Mouse (Mus musculus) midbrain, embryonic 11.5 days (tissue): Measurements from ENCODE around the gene Tex38. TPM values are rescaled to one million over a fixed set of nuclear protein-coding genes. Genes with fewer than 3 reads are reported as not detected.

Source experiments
- ATAC-seq: fragments of 200-750 bp; cut with Nextera tagmentation; 2 replicates; pipeline ENCODE4 v1.8.0; 2017; ENCODE audit warnings: moderate TSS enrichment, moderate library complexity; ENCODE audit not compliant: low FRiP score
- DNase-seq: peaks from one replicate; pipeline ENCODE4 v3.0.0; 2015; ENCODE audit warnings: low spot score; ENCODE audit errors: missing footprints
- H3K27ac ChIP-seq: fragments of 300-500 bp; sonication (generic); 2 replicates; pipeline ENCODE4 v1.5.1; 2014; ENCODE audit warnings: low read depth, low read length
- H3K27me3 ChIP-seq: fragments of 300-500 bp; sonication (generic); 2 replicates; pipeline ENCODE4 v1.6.1; 2014; ENCODE audit warnings: mild to moderate bottlenecking, low read length, moderate library complexity, mixed read lengths; ENCODE audit not compliant: control insufficient read depth, insufficient read depth
- H3K36me3 ChIP-seq: fragments of 300-500 bp; sonication (generic); 2 replicates; pipeline ENCODE4 v1.6.1; 2014; ENCODE audit warnings: mild to moderate bottlenecking, low read length, moderate library complexity, mixed read lengths; ENCODE audit not compliant: control insufficient read depth, insufficient read depth
- H3K4me1 ChIP-seq: fragments of 300-500 bp; sonication (generic); 2 replicates; pipeline ENCODE4 v1.6.1; 2014; ENCODE audit warnings: low read length; ENCODE audit not compliant: control insufficient read depth, insufficient read depth
- H3K4me2 ChIP-seq: fragments of 300-500 bp; sonication (generic); 2 replicates; pipeline ENCODE4 v1.6.1; 2014; ENCODE audit warnings: mild to moderate bottlenecking, moderate library complexity
- H3K4me3 ChIP-seq: fragments of 300-500 bp; sonication (generic); 2 replicates; pipeline ENCODE4 v1.5.1; 2014; ENCODE audit warnings: low read depth, low read length
- H3K9ac ChIP-seq: fragments of 300-500 bp; sonication (generic); 2 replicates; pipeline ENCODE4 v1.6.1; 2014; ENCODE audit warnings: low read length
- H3K9me3 ChIP-seq: fragments of 300-500 bp; sonication (generic); 2 replicates; pipeline ENCODE4 v1.6.1; 2016; ENCODE audit warnings: low read length; ENCODE audit not compliant: control insufficient read depth
- WGBS: fragments of 180-500 bp; shearing (Covaris S2); extraction: QIAGEN DNeasy Blood & Tissue Kit; methylation state at CpG from one replicate; pipeline ENCODE4 v1.1.7; 2014; 5-methylcytosine and 5-hydroxymethylcytosine counted together
- polyA plus RNA-seq: library from polyadenylated mRNA; unstranded; fragments of >200 nt; fragmentation: Nextera tagmentation; extraction: Ambion mirVana; gene quantifications from 2 replicates; pipeline ENCODE4 v1.2.1, GENCODE M21; 2014

The Tex38 gene
- polyA plus RNA-seq, result 0.41 TPM in 1 of 2 replicates, not detected in the other

DNA sequence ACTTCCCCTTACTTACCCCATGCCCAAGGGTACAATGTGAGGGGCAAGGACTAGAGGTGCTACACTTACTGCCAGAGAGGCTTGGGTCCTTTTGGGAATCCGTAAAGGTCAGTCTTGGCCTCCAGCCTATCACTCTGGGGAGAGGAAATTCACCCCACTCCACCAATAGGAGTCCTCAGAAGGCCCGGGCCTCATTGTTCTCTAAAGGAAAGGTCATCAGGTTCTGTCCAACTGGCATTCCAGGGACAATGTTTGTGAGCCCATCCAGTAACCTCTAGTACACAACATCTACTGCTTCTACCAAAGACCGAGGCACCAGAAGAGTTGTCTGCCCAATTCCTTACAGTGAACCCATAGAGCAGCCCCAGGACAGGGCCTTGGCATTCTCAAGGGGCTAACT lies at the start of gene Tex38:
Tex38 (minus strand) TSS at position 101 of the 400 bp plus-strand sequence.
- no peaks in the 10 kb centered on the region; the same call in 1 of the 2 replicates for H3K36me3 ChIP-seq
- H3K27ac ChIP-seq, result no peak within 1 kb of the TSS
- H3K27me3 ChIP-seq, result no peaks in the 10 kb centered on the region
- ATAC-seq (no peak), DNase-seq (no peak)
- H3K4me2 ChIP-seq, result no peak within 1 kb of the TSS
- 93% methylated on average over 3 of the region's 3 CpGs for WGBS
- no peaks in the 10 kb centered on the region for H3K9me3 ChIP-seq
- peaks cover 5% of the 10 kb centered on the region for H3K4me1 ChIP-seq
- H3K9ac ChIP-seq, result no peak within 1 kb of the TSS
- no peak within 1 kb of the TSS for H3K4me3 ChIP-seq

DNA sequence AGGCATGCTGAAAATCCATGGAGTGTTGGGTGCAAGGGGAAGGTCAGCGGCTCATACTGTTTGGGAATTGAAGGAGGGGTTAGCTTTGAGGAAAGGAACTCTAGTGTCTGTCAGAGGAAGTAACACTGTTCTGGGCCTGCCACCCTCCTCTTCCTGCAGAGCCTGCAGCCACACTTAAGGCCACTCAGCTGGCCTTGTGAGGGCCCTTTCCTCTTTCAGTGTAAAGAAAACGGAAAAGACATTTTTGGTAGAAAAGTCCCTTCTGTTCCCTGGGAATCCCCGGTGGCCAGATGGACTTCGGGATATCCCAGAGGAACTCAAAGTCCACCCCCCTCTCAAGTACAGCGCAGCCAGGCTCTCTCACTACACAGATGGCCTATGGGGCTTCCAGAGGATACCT lies 49.7 kb upstream of the Tex38 start:
- no peak overlapping the region for H3K9ac ChIP-seq
- ATAC-seq (no peak), DNase-seq (no peak)
- no peaks in the 10 kb centered on the region for H3K9me3 ChIP-seq
- no peak overlapping the region for H3K4me2 ChIP-seq
- H3K27ac ChIP-seq, result no peak overlapping the region
- no peaks in the 10 kb centered on the region for H3K36me3 ChIP-seq
- WGBS, result 88% methylated on average over 5 of the region's 5 CpGs
- H3K4me3 ChIP-seq, result no peak overlapping the region
- H3K4me1 ChIP-seq, result peaks cover 3% of the 10 kb centered on the region
- H3K27me3 ChIP-seq, result no peaks in the 10 kb centered on the region

DNA sequence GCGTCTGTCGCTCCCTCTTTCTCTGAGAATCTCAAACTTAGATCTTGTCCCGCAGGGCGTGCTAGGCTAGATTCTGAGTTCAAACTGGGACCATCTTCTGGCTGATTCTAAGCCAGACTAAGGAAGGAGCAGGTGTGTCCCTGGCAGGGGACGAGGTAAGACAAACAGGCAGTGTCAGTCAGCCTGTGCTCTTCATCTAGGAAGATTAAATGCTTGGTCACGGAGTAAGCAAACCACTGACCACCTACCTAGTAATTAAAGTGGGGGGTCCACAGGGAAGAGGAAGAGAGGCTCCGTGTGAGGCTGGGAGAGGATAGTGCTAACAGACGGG lies 47.7 kb upstream of the Tex38 start:
- peak overlapping the region; percentile 91 for H3K4me2 ChIP-seq
- H3K9ac ChIP-seq, result peak overlapping the region; percentile 77
- no peak; the same call in 1 of the 2 replicates for ATAC-seq
- WGBS, result 7% methylated on average over 8 of the region's 8 CpGs
- H3K9me3 ChIP-seq, result no peaks in the 10 kb centered on the region
- H3K4me3 ChIP-seq, result peak overlapping the region; percentile 75
- no peaks in the 10 kb centered on the region for H3K27me3 ChIP-seq
- no peak overlapping the region for H3K27ac ChIP-seq
- no peak for DNase-seq
- H3K36me3 ChIP-seq, result no peaks in the 10 kb centered on the region
- peaks cover 3% of the 10 kb centered on the region for H3K4me1 ChIP-seq

DNA sequence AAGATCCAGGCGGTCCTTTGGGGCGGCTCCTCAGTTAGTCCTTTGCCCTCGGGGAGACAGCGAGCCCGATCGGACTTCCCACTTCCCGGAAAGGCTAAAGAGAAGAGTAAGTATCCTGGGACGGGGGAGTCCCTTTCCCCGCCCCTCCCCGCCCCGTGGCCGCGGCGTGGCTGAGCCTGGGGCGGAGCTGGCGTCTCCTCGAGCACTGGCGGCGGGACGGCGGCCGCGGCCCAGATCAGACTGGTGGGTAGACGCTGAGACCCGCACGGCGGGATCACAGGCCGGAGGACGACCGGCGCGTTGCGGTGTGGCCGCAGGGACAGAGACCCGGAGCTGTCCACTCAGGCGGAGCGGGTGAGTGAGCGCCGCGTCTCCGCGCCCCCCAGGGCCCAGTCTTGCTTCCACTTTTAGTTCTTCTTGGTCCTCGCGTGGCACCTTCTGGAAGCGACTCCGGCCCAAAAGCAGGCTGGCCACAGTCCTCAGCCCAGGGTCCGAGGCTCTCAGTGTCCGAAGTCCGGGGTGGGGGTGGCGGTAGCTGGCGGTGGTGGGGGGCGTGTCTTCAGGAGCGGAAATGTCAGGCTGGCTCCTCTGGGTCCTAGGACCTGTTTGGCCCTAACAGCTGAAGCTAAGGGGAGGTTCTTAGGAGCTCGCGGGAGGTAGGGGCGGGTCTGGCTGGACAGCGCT lies 47.2 kb upstream of the Tex38 start, which contains the start of gene Mob3c:
Mob3c (plus strand) TSS at position 205 of the 684 bp plus-strand sequence.
- peak within 1 kb of the TSS; percentile 77 for H3K9ac ChIP-seq
- peaks cover 3% of the 10 kb centered on the region for H3K4me1 ChIP-seq
- H3K27me3 ChIP-seq, result no peaks in the 10 kb centered on the region
- peak within 1 kb of the TSS; percentile 91 for H3K4me2 ChIP-seq
- no peaks in the 10 kb centered on the region for H3K36me3 ChIP-seq
- H3K4me3 ChIP-seq, result peak within 1 kb of the TSS; percentile 75
- H3K9me3 ChIP-seq, result no peaks in the 10 kb centered on the region
- peak within 1 kb of the TSS; percentile 55 for H3K27ac ChIP-seq
- ATAC-seq (peak; percentile 93), DNase-seq (peak; percentile 97)
- under 1% methylated on average over 56 of the region's 57 CpGs for WGBS

DNA sequence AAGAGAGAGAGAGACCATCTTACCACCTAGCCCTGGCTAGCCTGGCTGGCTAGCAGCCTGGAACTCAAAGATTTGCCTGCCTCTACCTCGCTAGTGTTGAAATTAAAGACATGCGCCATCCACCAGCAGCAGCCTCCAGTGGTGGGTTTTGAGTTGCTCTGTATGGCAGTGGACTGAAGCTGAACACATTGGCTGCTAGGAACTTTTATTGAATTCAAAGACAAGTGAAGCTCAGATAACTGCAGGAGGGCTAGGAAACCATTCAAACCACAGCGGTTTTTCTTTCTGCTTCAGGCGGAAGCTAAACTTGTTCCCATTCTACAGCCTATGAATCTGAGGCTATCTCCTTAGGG lies 46.7 kb upstream of the Tex38 start:
- no peak for DNase-seq
- Histone ChIP-seq H3K4me3 (peak overlapping the region; percentile 75), H3K4me2 (peak overlapping the region; percentile 91), H3K9ac (peak overlapping the region; percentile 77), H3K27ac (0 out of 2 replicates have a peak overlapping the region, but pooled peaks have one; percentile 55), H3K4me1 (peaks cover 3% of the 10 kb centered on the region), H3K27me3 (no peaks in the 10 kb centered on the region), H3K36me3 (no peaks in the 10 kb centered on the region), H3K9me3 (no peaks in the 10 kb centered on the region)
- ATAC-seq, result no peak
- WGBS, result 6% methylated on average over 4 of the region's 4 CpGs

DNA sequence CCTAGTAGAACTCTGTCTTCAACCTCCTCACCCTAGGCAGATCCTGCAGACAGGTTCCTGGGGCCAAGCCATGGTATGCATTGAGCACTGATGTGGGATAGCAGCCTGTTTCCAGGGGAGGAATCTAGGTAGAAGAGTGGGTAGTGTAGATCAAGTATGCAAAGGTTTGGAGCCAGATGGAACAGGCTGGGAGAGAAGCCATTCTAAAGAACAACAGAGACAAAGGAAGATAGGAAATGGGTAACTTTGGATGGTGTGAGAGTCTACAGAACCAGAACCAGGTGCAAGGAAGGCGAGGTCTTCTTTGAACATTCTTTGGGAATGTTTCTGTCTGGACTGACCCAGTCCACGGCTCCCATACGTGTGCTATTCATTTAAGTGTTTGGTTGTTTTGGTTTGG lies 46.2 kb upstream of the Tex38 start:
- no peaks in the 10 kb centered on the region for H3K9me3 ChIP-seq
- H3K4me2 ChIP-seq, result peak overlapping the region; percentile 91; the same call in 1 of the 2 replicates
- H3K4me1 ChIP-seq, result peaks cover 3% of the 10 kb centered on the region
- ATAC-seq (no peak), DNase-seq (no peak)
- no peak overlapping the region; the same call in 1 of the 2 replicates for H3K4me3 ChIP-seq
- no peak overlapping the region for H3K27ac ChIP-seq
- WGBS, result 76% methylated on average over 3 of the region's 3 CpGs
- H3K27me3 ChIP-seq, result no peaks in the 10 kb centered on the region
- no peak overlapping the region for H3K9ac ChIP-seq
- H3K36me3 ChIP-seq, result no peaks in the 10 kb centered on the region

DNA sequence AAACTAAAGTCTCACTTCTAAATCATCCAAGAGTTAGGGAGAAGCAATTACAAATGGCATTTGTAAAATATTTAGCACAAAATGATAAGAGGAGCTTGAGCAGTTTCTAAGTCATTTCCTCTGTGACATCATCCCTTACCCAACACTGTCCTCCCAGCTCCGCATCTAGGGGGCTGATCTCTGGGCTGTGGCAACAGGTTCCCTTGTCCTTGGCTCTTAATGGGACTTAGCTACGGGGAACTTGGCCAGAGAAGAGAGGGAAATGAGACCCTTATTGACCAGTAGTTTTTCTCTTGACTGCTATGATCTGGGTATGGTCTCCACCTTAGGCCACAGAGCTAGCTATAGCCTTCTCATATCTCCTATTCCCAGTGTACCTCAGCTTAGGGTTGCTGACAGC lies 44.5 kb upstream of the Tex38 start:
- H3K36me3 ChIP-seq, result no peaks in the 10 kb centered on the region
- WGBS, result 89% methylated on average over 2 of the region's 2 CpGs
- no peaks in the 10 kb centered on the region for H3K27me3 ChIP-seq
- no peak overlapping the region for H3K9ac ChIP-seq
- H3K4me1 ChIP-seq, result peaks cover 3% of the 10 kb centered on the region
- H3K4me2 ChIP-seq, result no peak overlapping the region
- no peaks in the 10 kb centered on the region for H3K9me3 ChIP-seq
- no peak for DNase-seq
- H3K4me3 ChIP-seq, result no peak overlapping the region
- ATAC-seq, result no peak
- H3K27ac ChIP-seq, result no peak overlapping the region

DNA sequence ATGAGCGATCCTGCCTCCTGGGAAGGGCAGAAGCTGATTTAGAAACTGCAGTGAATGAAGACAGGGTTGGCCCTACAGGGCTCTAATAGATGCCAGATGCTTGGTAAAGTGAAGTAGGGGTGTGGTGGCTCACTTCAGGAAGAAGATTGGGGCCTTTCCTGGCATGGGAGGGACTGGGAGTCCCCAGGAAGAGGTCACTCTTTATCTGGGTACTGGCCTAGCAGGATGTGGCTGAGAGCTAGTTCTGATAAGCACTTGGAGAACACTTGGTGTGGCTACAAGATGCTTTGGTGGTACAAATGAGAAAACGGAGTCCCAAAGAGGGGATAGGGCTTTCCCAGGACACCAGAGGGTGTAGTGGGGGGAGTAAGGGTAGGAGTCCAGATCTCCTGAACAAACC lies 43.4 kb upstream of the Tex38 start:
- WGBS, result 78% methylated on average over 2 of the region's 2 CpGs

DNA sequence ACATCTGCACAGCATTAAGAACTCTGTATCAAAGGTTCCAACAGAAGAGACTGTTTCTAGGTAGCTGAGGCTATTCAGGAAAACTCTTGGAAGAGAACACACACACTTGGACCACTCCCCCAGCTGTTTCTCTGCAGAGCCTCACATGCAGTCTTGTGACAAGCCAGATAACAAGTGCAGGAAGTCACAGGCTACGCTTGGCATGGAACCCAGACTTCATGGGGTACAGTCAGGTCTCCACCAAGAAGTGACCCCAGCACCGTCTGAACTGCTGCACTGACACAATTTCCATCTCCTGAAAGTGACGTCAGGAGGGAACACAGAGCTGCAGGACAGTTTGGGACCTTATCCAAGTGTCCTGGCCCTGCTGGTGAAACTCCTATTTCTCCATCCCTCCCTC lies 41.1 kb upstream of the Tex38 start:
- H3K4me3 ChIP-seq, result no peak overlapping the region
- H3K9me3 ChIP-seq, result no peaks in the 10 kb centered on the region
- H3K36me3 ChIP-seq, result no peaks in the 10 kb centered on the region
- WGBS, result 77% methylated on average over 3 of the region's 3 CpGs
- H3K27me3 ChIP-seq, result no peaks in the 10 kb centered on the region
- H3K4me2 ChIP-seq, result no peak overlapping the region
- ATAC-seq (no peak), DNase-seq (no peak)
- H3K9ac ChIP-seq, result no peak overlapping the region
- H3K27ac ChIP-seq, result no peak overlapping the region
- no peaks in the 10 kb centered on the region for H3K4me1 ChIP-seq

More for the DNA sequence above, 43.4 kb upstream of the Tex38 start:
- Histone ChIP-seq H3K36me3 (no peaks in the 10 kb centered on the region), H3K4me1 (peaks cover 3% of the 10 kb centered on the region), H3K4me3 (no peak overlapping the region), H3K27me3 (no peaks in the 10 kb centered on the region), H3K9me3 (no peaks in the 10 kb centered on the region), H3K4me2 (no peak overlapping the region), H3K9ac (no peak overlapping the region), H3K27ac (no peak overlapping the region)
- ATAC-seq (no peak), DNase-seq (peak; percentile 8)
